Mouse (Mus musculus) heart, adult 9 months (tissue): Measurements from ENCODE around the gene Bbx.
A peak's percentile ranks its signal among the peaks of the same experiment; 100 is the strongest.

Experiments used
- DNase-seq, 2 experiments: peaks; one replicate each; pipeline ENCODE4 v3.0.0; 2022; ENCODE audit warnings: low spot score in 2 of 2

Gene Bbx

GRCm38 (mm10) chr16:50398564-50398963, 33.6 kb downstream of the Bbx start:
- no peak for DNase-seq

GRCm38 (mm10) chr16:50395928-50396612, 36.1 kb downstream of the Bbx start:
- DNase-seq = no peak

GRCm38 (mm10) chr16:50388499-50388898, 43.7 kb downstream of the Bbx start:
- DNase-seq = no peak

- DNase-seq = no peak
Observed at GRCm38 (mm10) chr16:50383541-50383940, 48.6 kb downstream of the Bbx start.

GRCm38 (mm10) chr16:50381351-50381746, 50.8 kb downstream of the Bbx start:
- DNase-seq = peak; percentile 5 to 10

- peak; percentile 30 to 45 for DNase-seq
Observed at GRCm38 (mm10) chr16:50380682-50381350, 51.4 kb downstream of the Bbx start.

- DNase-seq = no peak
Observed at GRCm38 (mm10) chr16:50380232-50380631, 52.0 kb downstream of the Bbx start.

GRCm38 (mm10) chr16:50374611-50375010, 57.6 kb downstream of the Bbx start:
- peak in 1 of 2 experiments; percentile 30 for DNase-seq

GRCm38 (mm10) chr16:50373685-50374084, 58.5 kb downstream of the Bbx start:
- DNase-seq = no peak

- DNase-seq = no peak
Observed at GRCm38 (mm10) chr16:50372543-50372942, 59.6 kb downstream of the Bbx start.

- no peak for DNase-seq
Observed at GRCm38 (mm10) chr16:50371460-50371859, 60.7 kb downstream of the Bbx start.

- no peak for DNase-seq
Observed at GRCm38 (mm10) chr16:50370423-50370822, 61.8 kb downstream of the Bbx start.

- DNase-seq = no peak
Observed at GRCm38 (mm10) chr16:50366556-50366955, 65.6 kb downstream of the Bbx start.

- DNase-seq = peak; percentile 26 to 31
Observed at GRCm38 (mm10) chr16:50364189-50365059, 67.8 kb downstream of the Bbx start.

- peak in 1 of 2 experiments; percentile 7 for DNase-seq
Observed at GRCm38 (mm10) chr16:50363443-50364188, 68.6 kb downstream of the Bbx start.

- DNase-seq = no peak
Observed at GRCm38 (mm10) chr16:50360631-50361030, 71.6 kb downstream of the Bbx start.

- DNase-seq = no peak
Observed at GRCm38 (mm10) chr16:50329684-50330083, 102.5 kb downstream of the Bbx start.

GRCm38 (mm10) chr16:50324746-50325145, 107.4 kb downstream of the Bbx start:
- no peak for DNase-seq

- DNase-seq = no peak
Observed at GRCm38 (mm10) chr16:50324292-50324691, 107.9 kb downstream of the Bbx start.

GRCm38 (mm10) chr16:50321368-50321767, 110.8 kb downstream of the Bbx start:
- no peak for DNase-seq

GRCm38 (mm10) chr16:50318255-50318654, 113.9 kb downstream of the Bbx start:
- DNase-seq = no peak
